Mouse (Mus musculus) neutrophil, adult 83 days (primary cell): ENCODE measurements around the gene Tmub2. TPM values are rescaled to one million over a fixed set of nuclear protein-coding genes. Genes with fewer than 3 reads are reported as not detected.

Experiments
- total RNA-seq, 2 experiments: library from RNA; stranded (reverse); gene quantifications; one replicate each; pipeline ENCODE4 v1.2.4; 2023

Tmub2 gene
- 10 to 100 TPM; 44.9 to 45.2 TPM for total RNA-seq

GRCm38 (mm10) chr11:102284501-102285094 lies at the start of gene Tmub2:
Gene Tmub2 (plus strand): TSS chr11:102284931.

GRCm38 (mm10) chr11:102248630-102249230 lies 36.0 kb upstream of the Tmub2 start, which contains the start of gene BC030867:
Gene BC030867 (plus strand): TSS chr11:102248882.

GRCm38 (mm10) chr11:102268520-102269244 lies 16.0 kb upstream of the Tmub2 start, which contains the start of gene Asb16:
Gene Asb16 (plus strand): TSS chr11:102268743.

GRCm38 (mm10) chr11:102296491-102297472 lies 12.1 kb downstream of the Tmub2 start, which contains the start of gene Atxn7l3:
Gene Atxn7l3 (minus strand): TSS chr11:102296631.

GRCm38 (mm10) chr11:102319410-102319792 lies 34.7 kb downstream of the Tmub2 start, which contains the start of gene Ubtf:
Gene Ubtf (minus strand): TSS chr11:102319742.

Other genes with a start within 250 kb of the Tmub2 start
- 10 to 100 TPM; 20.9 to 21.3 TPM for gene Cd300lg, start 243.4 kb upstream of the Tmub2 start, total RNA-seq
- 1 to 10 TPM; 1.2 to 2.6 TPM for gene Mpp2, start 196.4 kb upstream of the Tmub2 start, total RNA-seq
- gene Ppy, start 183.6 kb upstream of the Tmub2 start, total RNA-seq = not detected
- not detected for gene Pyy, start 177.1 kb upstream of the Tmub2 start, total RNA-seq
- not detected for gene Nags, start 139.4 kb upstream of the Tmub2 start, total RNA-seq
- 1 to 10 TPM; 8.7 to 9.7 TPM for gene Tmem101, start 128.5 kb upstream of the Tmub2 start, total RNA-seq
- 10 to 100 TPM; 34.9 to 35.5 TPM for gene Lsm12, start 99.6 kb upstream of the Tmub2 start, total RNA-seq
- 10 to 100 TPM; 21.0 to 22.3 TPM for gene G6pc3, start 95.3 kb upstream of the Tmub2 start, total RNA-seq
- 100 to 1,000 TPM; 101 to 110 TPM for gene Hdac5, start 54.8 kb upstream of the Tmub2 start, total RNA-seq
- gene BC030867, start 36.0 kb upstream of the Tmub2 start, total RNA-seq = 1 to 10 TPM; 8.7 to 9.4 TPM
- gene Asb16, start 16.2 kb upstream of the Tmub2 start, total RNA-seq = under 1 TPM in 1 of 2 experiments, not detected in 1; 0.13 TPM
- gene Atxn7l3, start 11.7 kb downstream of the Tmub2 start, total RNA-seq = 10 to 100 TPM; 54.9 to 66.5 TPM
- 10 to 100 TPM; 79.6 to 80.9 TPM for gene Ubtf, start 34.8 kb downstream of the Tmub2 start, total RNA-seq
- gene Slc4a1, start 81.3 kb downstream of the Tmub2 start, total RNA-seq = 10 to 100 TPM; 42.9 to 79.0 TPM
- gene Rundc3a, start 108.5 kb downstream of the Tmub2 start, total RNA-seq = not detected
- gene Slc25a39, start 123.0 kb downstream of the Tmub2 start, total RNA-seq = 10 to 100 TPM; 44.2 to 50.6 TPM
- gene Grn, start 145.4 kb downstream of the Tmub2 start, total RNA-seq = 100 to 1,000 TPM; 301 to 325 TPM
- gene Fam171a2, start 162.8 kb downstream of the Tmub2 start, total RNA-seq = not detected
- 10 to 100 TPM; 12.1 to 14.4 TPM for gene Itga2b, start 185.2 kb downstream of the Tmub2 start, total RNA-seq